Mouse (Mus musculus) forebrain, embryonic 15.5 days (tissue): ENCODE data around the gene Myrip. TPM values are rescaled to one million over a fixed set of nuclear protein-coding genes. Genes with fewer than 3 reads are reported as not detected.

Experiments
- ATAC-seq: fragments of 200-750 bp; cut with Nextera tagmentation; replicated peaks from 2 replicates; pipeline ENCODE4 v1.8.0; 2017; ENCODE audit warnings: mild to moderate bottlenecking, moderate TSS enrichment, moderate library complexity
- H3K27ac ChIP-seq: fragments of 300-500 bp; sonication (generic); replicated peaks from 2 replicates; pipeline ENCODE4 v1.5.1; 2015; ENCODE audit warnings: mild to moderate bottlenecking, inconsistent platforms
- H3K27me3 ChIP-seq: fragments of 300-500 bp; sonication (generic); 2 replicates; pipeline ENCODE4 v1.6.1; 2015; ENCODE audit warnings: inconsistent platforms
- H3K36me3 ChIP-seq: fragments of 300-500 bp; sonication (generic); 2 replicates; pipeline ENCODE4 v1.6.1; 2015; ENCODE audit warnings: mild to moderate bottlenecking, inconsistent platforms
- H3K4me1 ChIP-seq: fragments of 300-500 bp; sonication (generic); 2 replicates; pipeline ENCODE4 v1.6.1; 2015; ENCODE audit warnings: inconsistent platforms
- H3K4me2 ChIP-seq: fragments of 300-500 bp; sonication (generic); replicated peaks from 2 replicates; pipeline ENCODE4 v1.6.1; 2015; ENCODE audit warnings: mild to moderate bottlenecking, inconsistent platforms
- H3K4me3 ChIP-seq: fragments of 300-500 bp; sonication (generic); 2 replicates; pipeline ENCODE4 v1.5.1; 2015; ENCODE audit warnings: mild to moderate bottlenecking, inconsistent platforms
- H3K9ac ChIP-seq: fragments of 300-500 bp; sonication (generic); replicated peaks from 2 replicates; pipeline ENCODE4 v1.6.1; 2015; ENCODE audit warnings: mild to moderate bottlenecking, inconsistent platforms
- H3K9me3 ChIP-seq: fragments of 300-500 bp; sonication (generic); 2 replicates; pipeline ENCODE4 v1.6.1; 2016; ENCODE audit warnings: inconsistent platforms
- WGBS: fragments of 180-500 bp; shearing (Covaris S2); methylation state at CpG from one replicate; pipeline ENCODE4 v1.1.7; 2015; ENCODE audit warnings: mixed read lengths; 5-methylcytosine and 5-hydroxymethylcytosine counted together
- polyA plus RNA-seq: library from polyadenylated mRNA; unstranded; fragments of >200 nt; fragmentation: Nextera tagmentation; extraction: Ambion mirVana; gene quantifications from 2 replicates; pipeline ENCODE4 v1.2.1, GENCODE M21; 2015

The Myrip gene
- polyA plus RNA-seq, 1 experiment from 2014 or later = 2.3 TPM

- 13% methylated on average over 6 of the region's 6 CpGs for WGBS
- H3K4me2 ChIP-seq = no peak overlapping the region
- peak; percentile 57; the same call in 1 of the 2 replicates for ATAC-seq
- H3K27me3 ChIP-seq = no peaks in the 10 kb centered on the region
- H3K4me1 ChIP-seq = peaks cover 25% of the 10 kb centered on the region
- no peak overlapping the region for H3K4me3 ChIP-seq
- no peak overlapping the region for H3K9ac ChIP-seq
- no peaks in the 10 kb centered on the region for H3K9me3 ChIP-seq
- no peaks in the 10 kb centered on the region for H3K36me3 ChIP-seq
- H3K27ac ChIP-seq = peak overlapping the region; percentile 78
Measured at GRCm38 (mm10) chr9:120437266-120437876, 136.1 kb downstream of the Myrip start.

GRCm38 (mm10) chr9:120438350-120438749 lies 137.0 kb downstream of the Myrip start:
- ATAC-seq = no peak
- WGBS = 94% methylated on average over 1 of the region's 1 CpGs
- Histone ChIP-seq H3K9me3 (no peaks in the 10 kb centered on the region), H3K9ac (no peak overlapping the region), H3K27ac (0 out of 2 replicates have a peak overlapping the region, but pooled peaks have one; percentile 78), H3K4me1 (peaks cover 25% of the 10 kb centered on the region), H3K36me3 (no peaks in the 10 kb centered on the region), H3K4me3 (no peak overlapping the region), H3K27me3 (no peaks in the 10 kb centered on the region), H3K4me2 (no peak overlapping the region)

- no peaks in the 10 kb centered on the region for H3K27me3 ChIP-seq
Measured at GRCm38 (mm10) chr9:120438781-120439180, 137.5 kb downstream of the Myrip start.

GRCm38 (mm10) chr9:120444642-120445041 lies 143.3 kb downstream of the Myrip start:
- Histone ChIP-seq H3K9me3 (no peaks in the 10 kb centered on the region), H3K4me3 (no peak overlapping the region), H3K4me1 (peaks cover 17% of the 10 kb centered on the region), H3K9ac (no peak overlapping the region), H3K27me3 (no peaks in the 10 kb centered on the region), H3K27ac (peak overlapping the region; percentile 76), H3K36me3 (no peaks in the 10 kb centered on the region), H3K4me2 (no peak overlapping the region)
- 24% methylated on average over 9 of the region's 9 CpGs for WGBS
- ATAC-seq = peak; percentile 93

More at GRCm38 (mm10) chr9:120438781-120439180, 137.5 kb downstream of the Myrip start:
- H3K27ac ChIP-seq = peak overlapping the region; percentile 78; the same call in 1 of the 2 replicates
- H3K4me3 ChIP-seq = no peak overlapping the region
- no peaks in the 10 kb centered on the region for H3K36me3 ChIP-seq
- H3K9ac ChIP-seq = no peak overlapping the region
- no peak for ATAC-seq
- H3K4me1 ChIP-seq = peaks cover 27% of the 10 kb centered on the region
- H3K4me2 ChIP-seq = no peak overlapping the region
- no peaks in the 10 kb centered on the region for H3K9me3 ChIP-seq
- WGBS = 61% methylated on average over 1 of the region's 1 CpGs

- Histone ChIP-seq H3K9me3 (no peaks in the 10 kb centered on the region), H3K9ac (no peak overlapping the region), H3K4me2 (no peak overlapping the region), H3K27ac (peak overlapping the region; percentile 62; the same call in 1 of the 2 replicates), H3K36me3 (no peaks in the 10 kb centered on the region), H3K4me1 (peaks cover 6% of the 10 kb centered on the region), H3K27me3 (no peaks in the 10 kb centered on the region), H3K4me3 (no peak overlapping the region)
- peak; percentile 48; the same call in 1 of the 2 replicates for ATAC-seq
- WGBS = 70% methylated on average over 6 of the region's 6 CpGs
Measured at GRCm38 (mm10) chr9:120449696-120450329, 148.5 kb downstream of the Myrip start.

GRCm38 (mm10) chr9:120455768-120456655 lies 154.7 kb downstream of the Myrip start:
- 4% methylated on average over 9 of the region's 9 CpGs for WGBS
- Histone ChIP-seq H3K36me3 (no peaks in the 10 kb centered on the region), H3K4me3 (no peak overlapping the region), H3K27ac (peak overlapping the region; percentile 77), H3K9me3 (no peaks in the 10 kb centered on the region), H3K9ac (no peak overlapping the region), H3K4me2 (no peak overlapping the region), H3K4me1 (peaks cover 15% of the 10 kb centered on the region), H3K27me3 (no peaks in the 10 kb centered on the region)
- ATAC-seq = peak; percentile 90

GRCm38 (mm10) chr9:120470431-120470830 lies 169.1 kb downstream of the Myrip start:
- H3K9ac ChIP-seq = no peak overlapping the region
- ATAC-seq = no peak
- H3K27ac ChIP-seq = no peak overlapping the region
- 100% methylated on average over 1 of the region's 1 CpGs for WGBS
- H3K36me3 ChIP-seq = no peaks in the 10 kb centered on the region
- H3K27me3 ChIP-seq = no peaks in the 10 kb centered on the region
- H3K4me2 ChIP-seq = no peak overlapping the region
- no peaks in the 10 kb centered on the region for H3K4me1 ChIP-seq
- no peaks in the 10 kb centered on the region for H3K9me3 ChIP-seq
- H3K4me3 ChIP-seq = no peak overlapping the region

- H3K4me2 ChIP-seq = no peak overlapping the region
Measured at GRCm38 (mm10) chr9:120481644-120482043, 180.3 kb downstream of the Myrip start.

GRCm38 (mm10) chr9:120482382-120482781 lies 181.1 kb downstream of the Myrip start:
- no peak for ATAC-seq
- Histone ChIP-seq H3K27ac (no peak overlapping the region), H3K9me3 (no peaks in the 10 kb centered on the region), H3K4me1 (peaks cover 15% of the 10 kb centered on the region), H3K9ac (no peak overlapping the region), H3K4me3 (no peak overlapping the region), H3K36me3 (no peaks in the 10 kb centered on the region), H3K4me2 (no peak overlapping the region), H3K27me3 (no peaks in the 10 kb centered on the region)
- 87% methylated on average over 4 of the region's 4 CpGs for WGBS

More at GRCm38 (mm10) chr9:120481644-120482043, 180.3 kb downstream of the Myrip start:
- no peak overlapping the region for H3K9ac ChIP-seq
- WGBS = 86% methylated on average over 3 of the region's 3 CpGs
- H3K9me3 ChIP-seq = no peaks in the 10 kb centered on the region
- no peaks in the 10 kb centered on the region for H3K36me3 ChIP-seq
- H3K27ac ChIP-seq = no peak overlapping the region
- H3K4me3 ChIP-seq = no peak overlapping the region
- peaks cover 15% of the 10 kb centered on the region for H3K4me1 ChIP-seq
- no peaks in the 10 kb centered on the region for H3K27me3 ChIP-seq
- ATAC-seq = no peak

GRCm38 (mm10) chr9:120483101-120483500 lies 181.8 kb downstream of the Myrip start:
- Histone ChIP-seq H3K27ac (peak overlapping the region; percentile 22), H3K4me1 (peaks cover 12% of the 10 kb centered on the region), H3K27me3 (no peaks in the 10 kb centered on the region), H3K4me2 (no peak overlapping the region), H3K9ac (no peak overlapping the region), H3K4me3 (no peak overlapping the region), H3K36me3 (no peaks in the 10 kb centered on the region), H3K9me3 (no peaks in the 10 kb centered on the region)
- ATAC-seq = no peak
- 33% methylated on average over 8 of the region's 8 CpGs for whole genome bisulfite sequencing

GRCm38 (mm10) chr9:120487076-120487475 lies 185.8 kb downstream of the Myrip start:
- Histone ChIP-seq H3K27me3 (no peaks in the 10 kb centered on the region), H3K4me2 (no peak overlapping the region), H3K27ac (no peak overlapping the region), H3K9ac (no peak overlapping the region), H3K4me3 (no peak overlapping the region), H3K36me3 (no peaks in the 10 kb centered on the region), H3K9me3 (no peaks in the 10 kb centered on the region), H3K4me1 (peaks cover 16% of the 10 kb centered on the region)
- WGBS = 81% methylated on average over 8 of the region's 8 CpGs
- no peak for ATAC-seq

GRCm38 (mm10) chr9:120491509-120491908 lies 190.2 kb downstream of the Myrip start:
- H3K36me3 ChIP-seq = peaks cover 19% of the 10 kb centered on the region
- peaks cover 32% of the 10 kb centered on the region for H3K4me1 ChIP-seq
- no peak for ATAC-seq
- WGBS = 84% methylated on average over 3 of the region's 3 CpGs
- H3K27ac ChIP-seq = no peak overlapping the region; the same call in 1 of the 2 replicates
- H3K9ac ChIP-seq = no peak overlapping the region
- H3K9me3 ChIP-seq = no peaks in the 10 kb centered on the region
- H3K4me2 ChIP-seq = peak overlapping the region; percentile 71
- H3K4me3 ChIP-seq = peak overlapping the region; percentile 92
- no peaks in the 10 kb centered on the region for H3K27me3 ChIP-seq
